Mouse (Mus musculus): Measurements from ENCODE around the gene Helt.

Gene Helt

DNA sequence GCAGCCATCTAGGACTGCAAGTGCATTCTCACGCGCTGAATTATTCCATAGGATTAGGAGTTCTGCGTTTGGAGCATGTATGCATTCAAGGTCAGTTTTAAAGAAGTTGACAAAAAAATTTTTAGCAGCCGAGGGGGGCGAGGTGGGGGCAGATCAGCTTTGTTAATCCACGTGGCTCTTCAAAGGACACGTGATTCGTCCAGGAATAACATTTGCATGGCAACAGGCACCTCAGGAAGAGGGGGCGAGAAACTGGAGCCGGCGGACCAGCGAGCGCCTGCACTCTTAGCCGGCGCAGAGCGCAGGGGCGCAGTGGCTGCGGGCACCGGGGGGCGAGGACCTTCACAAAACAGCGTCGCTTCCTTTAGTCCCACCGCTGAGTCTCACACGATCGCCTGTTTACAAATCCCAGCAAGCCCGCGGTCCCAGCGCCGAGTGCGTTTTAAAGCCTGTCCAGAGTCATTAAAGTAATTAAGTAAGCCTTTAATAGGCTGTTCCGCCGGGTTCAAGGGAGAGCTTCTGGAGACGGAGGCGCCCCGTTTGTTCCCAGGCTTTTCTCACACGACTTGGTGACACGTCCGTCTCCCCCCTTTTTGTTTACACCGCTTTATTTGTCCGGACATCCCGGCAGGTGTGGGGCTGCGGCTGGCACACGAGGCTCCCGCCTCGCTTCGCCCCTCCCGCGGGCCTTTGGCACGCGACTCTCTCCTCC, at the start of gene Helt:
Gene Helt, minus strand, starts transcription at position 491 of the 712 bp plus-strand sequence.
- DNase-seq (ENCODE audit: low read depth) = no peak

DNA sequence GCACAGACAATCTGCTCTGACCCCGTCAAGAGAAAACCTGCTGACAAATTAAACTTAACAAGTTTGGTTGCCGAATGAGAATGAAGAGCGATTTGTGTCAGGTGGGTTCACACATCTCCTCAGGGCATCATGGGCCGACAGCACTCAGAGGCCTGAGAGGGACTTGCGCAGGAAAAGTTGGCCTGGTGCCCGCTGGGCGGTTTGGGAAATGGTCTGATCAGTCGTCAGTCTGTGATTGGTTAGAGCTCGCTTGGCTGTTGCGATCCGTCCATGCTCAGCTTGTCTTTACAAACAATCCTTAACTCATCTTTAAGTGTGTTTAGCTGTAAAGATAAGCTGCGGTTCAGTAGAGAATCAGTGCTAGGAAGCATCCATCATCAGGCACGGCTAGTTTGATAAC, 47.8 kb upstream of the Helt start:
- DNase-seq (ENCODE audit: low read depth) = no peak

DNA sequence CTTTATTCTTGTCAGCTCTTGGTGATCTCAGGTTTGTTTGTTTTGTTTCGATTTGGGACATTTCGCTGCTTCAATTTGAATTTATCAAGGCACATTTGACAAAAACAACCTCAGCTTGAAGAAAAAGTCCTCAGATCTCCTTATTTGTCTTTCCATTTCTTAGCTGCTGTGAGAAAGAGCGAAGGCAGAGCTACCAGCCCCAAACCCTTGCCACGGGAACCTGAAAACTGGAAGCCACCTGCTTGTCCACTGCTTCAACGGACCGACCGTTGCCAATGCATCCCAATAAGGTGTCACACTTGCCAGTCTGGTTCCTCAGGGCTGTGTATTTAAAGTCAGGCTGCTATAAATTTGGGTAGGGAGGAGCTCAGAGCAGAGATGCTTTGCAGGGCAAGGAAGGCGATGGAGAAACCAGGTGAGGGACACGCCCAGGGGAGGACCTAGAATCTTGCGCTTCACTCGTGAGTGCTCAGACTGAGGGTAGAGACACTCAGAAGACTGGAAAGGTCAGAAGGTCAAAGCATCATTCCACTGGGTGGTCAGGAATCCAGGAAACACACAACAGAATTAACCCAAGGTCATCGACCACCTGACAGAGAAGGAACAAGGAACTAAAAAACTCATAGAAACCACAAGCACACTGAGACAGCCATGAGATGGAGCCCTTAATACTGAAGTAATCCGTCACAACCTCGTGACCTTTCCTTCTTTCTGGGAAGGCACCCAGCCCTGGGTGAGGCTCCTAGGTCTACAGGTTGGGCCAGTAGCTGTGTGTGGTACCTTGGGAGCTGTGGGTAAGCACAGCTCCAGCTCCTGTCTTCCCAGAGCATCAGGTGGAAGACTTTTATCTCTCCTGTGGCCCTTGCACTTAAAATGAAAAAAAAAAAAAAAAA, 46.2 kb upstream of the Helt start:
- no peak for DNase-seq (ENCODE audit: low read depth)

DNA sequence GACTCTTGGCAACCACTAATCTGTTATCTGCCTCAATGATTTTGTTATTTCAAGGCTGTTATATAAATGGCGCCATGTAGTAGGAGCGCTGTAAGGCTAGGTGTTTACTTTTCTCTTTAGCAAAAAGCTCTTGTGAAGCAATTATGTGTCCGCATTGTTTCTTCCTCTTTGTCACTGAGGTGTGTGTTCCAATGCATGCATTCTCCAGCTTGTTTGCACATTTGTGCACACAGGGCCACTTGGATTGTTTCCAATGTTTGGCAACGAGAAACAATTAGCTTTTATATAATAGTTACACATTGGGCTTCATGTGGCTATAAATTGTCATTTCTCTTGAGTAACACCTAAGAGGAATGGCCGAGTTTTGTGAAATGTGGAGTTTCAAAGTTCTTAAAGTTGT, 44.8 kb upstream of the Helt start:
- DNase-seq (ENCODE audit: low read depth) = no peak

DNA sequence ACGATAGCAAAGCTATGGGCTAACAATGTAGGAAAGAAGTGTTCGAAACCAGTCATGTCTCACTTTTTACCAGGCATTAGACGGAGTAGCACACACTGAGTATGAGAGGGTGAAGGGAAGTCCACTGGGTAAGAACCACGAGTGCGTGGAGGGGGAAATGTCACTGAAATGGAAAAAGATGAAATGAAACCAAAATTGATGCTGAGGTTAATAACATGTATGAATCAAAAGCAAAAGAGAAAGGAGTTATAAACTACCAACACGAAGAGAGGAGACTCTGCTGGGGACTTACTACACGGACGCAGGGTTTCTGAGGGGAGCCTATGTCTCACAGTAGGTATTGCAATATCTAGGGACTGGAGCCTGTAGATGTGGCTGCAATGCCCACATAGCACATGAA, 41.9 kb upstream of the Helt start:
- DNase-seq (ENCODE audit: low read depth) = no peak

DNA sequence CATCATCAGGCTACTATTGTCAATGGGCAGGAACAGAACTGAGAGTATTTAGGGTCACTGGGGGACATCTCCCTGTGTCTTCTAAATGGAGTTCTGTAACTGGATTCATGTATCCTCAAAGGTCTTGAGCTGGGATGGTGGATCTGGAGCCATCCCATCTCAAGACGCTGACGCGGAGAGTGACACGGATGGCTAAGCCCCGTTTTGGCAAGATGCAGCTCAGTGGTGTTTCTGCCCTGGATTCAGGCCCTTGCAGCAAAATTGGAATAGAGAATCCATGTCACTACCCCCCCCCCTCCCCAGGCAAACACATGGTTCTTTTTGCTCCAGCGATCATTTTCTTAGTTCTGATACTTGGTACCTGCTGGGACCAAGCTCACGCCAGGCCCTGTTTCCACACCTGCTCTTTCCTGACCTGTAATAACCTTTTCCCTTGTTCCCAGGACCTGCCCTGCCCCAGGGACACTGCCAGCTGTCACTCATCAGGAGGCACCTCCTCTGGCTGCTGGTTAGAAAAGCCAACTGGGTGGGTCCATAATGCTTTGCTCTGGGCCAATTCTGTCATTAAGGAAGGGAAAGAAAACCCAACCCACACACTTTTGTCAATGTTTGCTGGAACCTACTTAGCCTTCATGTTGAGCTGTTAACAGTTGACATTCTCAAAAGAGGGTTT, 38.1 kb upstream of the Helt start:
- no peak for DNase-seq (ENCODE audit: low read depth)

DNA sequence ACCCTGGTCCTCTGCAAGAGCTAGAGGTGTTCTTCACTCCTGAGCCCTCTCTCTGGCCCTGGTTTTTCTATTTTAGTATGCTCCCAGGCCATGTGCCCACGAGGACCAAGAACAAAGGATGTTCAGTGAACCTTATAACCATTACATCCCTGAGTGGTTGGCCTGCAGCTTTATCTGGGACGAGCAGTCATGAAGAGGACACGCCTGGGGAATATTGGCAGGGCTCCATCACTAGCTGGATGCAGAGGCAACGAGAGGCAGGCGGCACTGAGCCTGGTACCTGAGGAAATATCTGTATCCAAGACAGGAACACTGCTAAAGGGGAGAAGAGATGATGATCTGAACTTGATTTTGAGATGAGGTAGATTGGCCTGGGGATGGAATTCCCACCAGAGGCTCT, 37.3 kb upstream of the Helt start:
- no peak for DNase-seq (ENCODE audit: low read depth)

DNA sequence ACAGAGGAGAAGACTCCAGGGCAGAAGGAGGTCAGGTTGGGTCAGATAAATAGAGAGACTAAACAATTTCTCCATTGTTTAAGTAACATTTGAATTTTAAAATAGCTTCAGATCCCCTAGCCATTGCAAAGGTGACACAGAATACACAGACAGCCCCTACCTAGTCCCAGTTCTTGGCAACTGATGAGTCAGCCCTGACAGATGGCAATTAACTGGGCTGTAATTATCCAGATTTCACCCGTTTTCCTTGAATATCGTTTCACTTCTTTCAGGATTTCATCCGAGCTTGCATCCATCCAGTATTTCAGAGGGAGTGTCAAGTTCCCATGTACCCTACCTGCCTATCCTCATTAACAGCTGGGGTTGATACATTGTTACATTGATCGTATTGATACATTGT, 34.9 kb upstream of the Helt start:
- no peak for DNase-seq (ENCODE audit: low read depth)

DNA sequence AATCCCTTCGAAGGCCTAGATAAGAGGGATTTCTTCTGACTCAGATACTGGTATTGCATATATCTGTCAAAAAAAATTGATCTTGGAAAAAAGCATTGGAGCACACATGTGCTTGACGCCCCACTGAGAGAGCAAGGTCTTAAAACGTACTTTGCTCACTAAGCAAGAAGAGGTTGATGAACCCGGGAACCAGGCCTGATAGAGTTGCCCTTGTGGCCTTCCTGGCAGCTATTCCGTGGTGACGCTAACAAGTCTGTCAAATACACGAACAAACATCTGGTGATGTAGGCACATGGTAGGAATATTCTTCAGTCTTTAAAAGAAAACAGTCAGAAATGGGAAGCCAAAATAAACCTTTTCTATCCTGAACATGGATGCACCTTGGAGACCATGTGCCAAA, 32.8 kb upstream of the Helt start:
- no peak for DNase-seq (ENCODE audit: low read depth)

DNA sequence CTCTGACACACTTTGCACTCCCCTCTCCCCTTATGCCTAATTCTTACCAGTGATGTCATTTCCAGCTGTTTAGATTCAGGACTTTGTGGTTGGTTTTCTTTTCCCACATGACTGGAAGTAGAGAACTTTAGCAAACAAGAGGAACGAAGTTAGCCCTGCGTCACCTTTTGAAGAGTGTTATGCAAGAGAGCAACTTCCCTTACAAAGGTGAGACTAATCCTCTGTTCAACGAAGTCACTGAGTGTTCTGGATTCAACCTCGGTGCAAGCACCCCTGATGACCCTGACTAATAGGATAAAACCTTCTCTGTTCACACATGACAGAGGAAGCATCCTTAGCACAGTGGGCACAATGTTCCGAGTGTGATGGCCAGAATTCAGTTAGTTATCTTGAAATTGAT, 32.2 kb upstream of the Helt start:
- DNase-seq (ENCODE audit: low read depth) = no peak

DNA sequence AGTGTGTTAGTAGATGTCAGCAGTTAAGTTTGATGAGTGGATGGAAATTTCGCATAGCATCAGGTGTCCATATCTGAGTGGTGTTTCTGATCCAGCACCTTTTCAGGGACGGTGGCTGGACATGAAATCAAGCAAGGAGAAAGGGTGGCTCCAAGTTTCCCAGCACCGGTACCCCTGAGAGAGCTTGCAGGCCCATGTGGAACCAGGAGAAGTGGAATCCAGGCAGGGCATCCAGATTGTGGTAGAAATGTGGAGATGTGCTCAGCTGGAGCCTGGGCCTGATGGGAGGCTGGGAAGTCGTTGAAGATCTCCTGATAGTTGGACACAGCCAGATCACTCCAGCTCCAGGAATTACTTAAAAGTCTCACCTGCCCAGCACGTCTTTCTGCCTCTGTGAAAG, 30.2 kb upstream of the Helt start:
- DNase-seq (ENCODE audit: low read depth) = no peak

DNA sequence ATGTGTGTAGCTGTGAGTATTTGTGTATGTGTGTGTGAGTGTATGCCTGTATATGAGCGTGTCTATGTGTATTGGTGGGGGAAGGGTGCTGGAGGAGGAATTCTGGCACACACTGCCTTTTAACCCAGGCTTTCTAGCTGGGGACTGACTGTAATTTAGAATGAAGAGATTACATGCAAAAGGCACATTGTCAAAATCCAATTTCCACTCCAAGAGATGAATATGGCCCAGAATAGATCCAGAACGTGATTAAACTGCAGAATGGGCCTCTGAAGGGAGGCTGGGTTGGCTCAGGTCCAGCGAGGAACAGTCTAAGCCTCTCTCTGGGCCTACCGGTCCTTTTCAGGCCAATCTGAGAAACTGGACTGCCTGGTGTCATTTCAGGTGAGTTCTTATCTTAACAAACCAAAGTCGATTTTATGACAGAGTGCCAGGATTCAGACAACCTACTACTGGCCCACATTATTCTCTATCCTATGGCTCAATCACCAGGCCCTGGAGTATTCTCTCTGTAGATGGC, 29.3 kb upstream of the Helt start:
- DNase-seq (ENCODE audit: low read depth) = no peak

DNA sequence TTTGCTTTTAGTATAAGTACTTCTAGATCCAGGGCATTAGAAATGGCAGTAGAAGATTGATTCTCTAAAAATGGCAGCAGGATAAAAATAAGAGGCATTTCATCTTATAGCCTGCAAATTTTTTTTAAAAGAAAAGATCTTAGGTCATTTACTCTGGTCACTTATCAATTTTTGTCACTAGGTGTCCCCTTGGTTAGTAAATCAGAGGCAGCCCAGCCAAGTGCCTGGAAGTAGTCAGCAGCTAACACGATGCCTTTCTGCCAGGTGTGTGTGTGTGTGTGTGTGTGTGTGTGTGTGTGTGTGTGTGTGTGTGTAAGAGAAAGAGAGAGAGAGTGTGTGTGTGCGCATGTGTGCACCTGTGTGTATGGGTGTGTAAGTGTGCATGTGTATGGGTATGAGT, 28.4 kb upstream of the Helt start:
- DNase-seq (ENCODE audit: low read depth) = no peak

DNA sequence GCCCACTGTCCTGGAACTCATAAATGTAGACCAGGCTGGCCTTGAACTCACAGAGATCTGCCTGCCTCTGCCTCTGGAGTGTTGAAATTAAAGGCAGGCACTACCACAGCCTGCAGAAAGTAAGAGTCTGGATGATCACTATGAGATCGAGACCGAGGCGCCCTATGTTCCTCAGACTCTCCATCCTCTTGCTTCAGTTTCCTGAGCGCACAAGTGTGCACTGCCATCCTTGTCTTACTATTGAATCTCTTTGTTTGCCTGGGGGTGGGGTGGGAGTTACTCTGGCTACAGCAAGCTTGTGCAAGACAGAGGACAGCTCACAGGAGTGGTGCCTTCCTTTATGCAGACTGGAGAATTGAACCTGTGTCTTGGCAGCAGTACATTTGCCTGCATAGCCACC, 27.9 kb upstream of the Helt start:
- no peak for DNase-seq (ENCODE audit: low read depth)

DNA sequence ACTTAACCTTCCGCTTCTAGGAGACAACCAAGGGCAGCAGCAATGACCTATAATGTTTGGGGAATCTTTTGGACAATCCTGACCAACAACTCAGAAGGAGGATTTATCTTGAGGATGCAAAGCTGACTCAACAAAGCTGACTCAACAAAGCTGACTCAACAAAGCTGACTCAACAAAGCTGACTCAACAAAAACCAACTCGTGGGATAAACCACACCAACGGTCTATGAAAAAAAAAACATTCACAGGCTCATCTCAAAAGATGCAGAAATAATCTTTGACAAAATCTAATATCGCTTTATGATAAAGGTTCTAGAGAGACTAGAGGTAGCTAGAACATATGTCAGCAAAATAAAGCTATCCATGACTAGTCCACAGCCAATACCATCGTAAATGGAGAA, 24.3 kb upstream of the Helt start:
- no peak for DNase-seq (ENCODE audit: low read depth)

DNA sequence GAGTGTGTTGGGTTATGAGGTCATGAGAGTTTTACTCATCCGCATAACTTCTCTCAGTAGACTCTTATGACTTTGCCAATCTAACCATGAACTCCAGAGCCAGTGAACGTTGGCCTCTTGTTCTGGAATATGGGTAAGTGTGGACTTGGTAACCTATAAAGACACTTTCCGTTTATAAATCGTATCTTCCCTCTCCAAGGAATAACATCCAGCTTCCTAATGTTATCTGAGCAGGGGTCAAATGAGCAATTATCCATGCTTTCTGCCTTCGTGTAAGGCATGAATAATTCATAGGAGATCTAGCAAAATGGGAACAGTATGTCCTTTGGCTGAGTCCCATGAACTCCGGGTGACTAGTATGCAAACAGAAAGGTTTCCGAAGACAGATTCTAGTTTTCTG, 22.7 kb upstream of the Helt start:
- DNase-seq (ENCODE audit: low read depth) = no peak

DNA sequence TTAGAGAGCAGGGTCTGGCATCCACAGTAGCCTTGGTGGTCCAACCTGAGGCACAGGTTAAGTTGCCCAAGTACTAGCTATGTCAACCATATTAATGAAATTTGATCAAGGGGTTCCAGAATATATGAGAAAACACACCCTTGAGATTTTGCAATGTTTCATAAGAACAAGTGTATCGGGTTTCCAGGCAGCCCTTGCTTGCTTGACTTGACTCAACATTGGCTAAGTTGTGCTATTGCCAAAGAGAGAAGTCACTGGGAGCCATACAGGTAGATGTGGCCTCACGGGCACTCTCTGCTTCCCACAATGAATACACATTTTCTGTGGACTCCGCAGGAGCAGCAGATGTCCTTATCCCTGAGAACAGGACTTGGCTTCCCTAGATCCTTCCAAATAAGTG, 19.3 kb upstream of the Helt start:
- DNase-seq (ENCODE audit: low read depth) = no peak

DNA sequence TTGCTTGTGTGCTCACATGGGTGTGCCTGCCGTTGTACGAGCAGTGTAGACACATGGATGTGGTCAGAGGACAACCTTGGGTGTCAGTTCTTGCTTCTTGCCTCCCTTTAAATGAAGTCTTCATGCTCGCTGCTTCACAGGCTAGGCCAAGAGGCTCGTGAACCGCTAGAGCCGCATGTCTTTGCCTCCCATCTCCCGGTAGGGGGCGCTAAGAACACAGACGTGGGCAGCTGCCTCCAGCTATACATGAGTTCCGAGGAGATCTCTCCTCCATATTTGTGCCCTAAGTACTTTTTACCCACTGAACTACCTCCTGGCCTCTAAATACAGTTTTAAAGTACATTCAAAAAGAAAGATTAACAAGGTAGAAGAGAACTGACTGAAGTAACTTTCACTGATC, 16.7 kb upstream of the Helt start:
- DNase-seq (ENCODE audit: low read depth) = peak; percentile 63

DNA sequence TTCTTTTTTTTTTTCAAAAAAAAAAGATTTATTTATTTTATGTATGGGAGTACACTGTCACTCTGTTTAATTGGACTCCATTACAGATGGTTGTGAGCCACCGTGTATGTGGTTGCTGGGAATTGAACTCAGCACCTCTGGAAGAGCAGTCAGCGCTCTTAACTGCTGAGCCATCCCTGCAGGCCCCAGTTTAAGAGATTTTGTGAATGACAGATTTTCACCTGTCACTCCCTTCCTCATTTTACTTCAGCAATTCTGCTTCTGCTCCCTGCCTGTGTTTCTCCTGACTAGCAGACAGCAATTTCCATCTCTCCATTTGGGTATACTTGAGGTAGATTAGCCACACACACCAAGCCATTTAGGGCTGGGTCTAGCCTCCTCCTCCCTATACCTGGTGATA, 13.7 kb upstream of the Helt start:
- DNase-seq (ENCODE audit: low read depth) = no peak

DNA sequence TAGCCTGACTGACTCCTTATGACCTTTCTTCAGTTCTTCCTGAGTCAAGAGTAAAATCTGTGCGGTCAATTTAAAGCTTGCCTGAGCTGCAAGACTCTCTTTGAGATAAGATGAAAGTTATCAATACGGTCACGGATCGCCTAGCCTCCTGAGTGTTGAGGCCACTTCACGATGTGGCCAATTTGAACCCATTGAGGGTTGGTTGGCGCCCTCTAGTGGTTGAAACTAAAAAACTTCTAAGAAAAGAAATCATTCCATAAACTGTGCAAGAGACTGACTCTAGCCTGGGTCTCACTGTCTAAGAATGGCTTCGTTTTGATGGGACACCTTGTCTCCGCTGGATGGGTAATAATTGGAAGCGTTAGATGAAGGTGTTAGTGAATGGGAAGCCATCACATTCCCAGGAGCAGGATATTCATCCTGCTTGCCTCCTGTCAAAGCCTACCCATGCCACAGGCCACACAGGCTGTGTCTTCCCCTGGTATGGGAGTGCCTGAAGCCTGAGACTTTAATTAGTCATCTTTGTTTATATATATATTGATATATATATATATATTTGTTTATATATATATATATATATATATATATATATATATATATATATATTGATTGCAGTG, 11.4 kb upstream of the Helt start:
- peak; percentile 58 for DNase-seq (ENCODE audit: low read depth)

DNA sequence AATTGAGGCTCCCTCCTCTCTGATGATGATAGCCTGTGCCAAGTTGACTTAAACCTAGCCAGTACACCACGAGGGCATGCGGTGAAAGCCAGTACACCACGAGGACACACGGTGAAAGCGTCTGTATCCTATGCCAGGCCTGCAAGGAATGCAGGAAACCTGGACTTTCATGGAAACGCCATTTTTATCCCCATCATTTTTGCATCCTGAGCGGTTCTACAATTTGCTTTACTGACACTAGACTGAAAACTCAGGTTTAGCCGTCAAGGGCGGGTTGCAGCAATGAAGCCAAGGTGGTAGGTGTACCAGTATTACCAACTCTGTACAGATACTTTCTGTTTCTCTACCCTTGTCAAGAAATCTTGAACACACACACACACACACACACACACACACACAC, 7.7 kb upstream of the Helt start:
- DNase-seq (ENCODE audit: low read depth) = no peak

DNA sequence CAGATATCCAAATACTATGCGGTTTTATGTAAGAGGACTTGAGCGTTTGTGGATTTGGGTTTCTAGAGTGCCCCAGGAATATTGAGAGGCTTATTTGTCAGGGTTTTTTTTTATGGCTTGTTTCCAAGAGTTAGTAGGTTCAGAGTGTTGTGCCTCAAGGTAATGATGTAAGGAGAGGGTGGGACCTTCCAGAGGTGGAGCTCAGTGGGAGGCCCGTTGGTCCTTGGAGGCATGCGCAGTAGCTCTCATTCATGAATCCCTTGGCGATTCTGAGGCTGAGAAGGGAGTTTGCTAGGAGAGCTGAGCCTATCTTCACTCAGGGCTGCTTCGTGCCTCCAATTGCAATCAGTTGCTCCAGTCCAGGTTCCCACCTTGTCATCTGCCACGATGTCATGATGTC, 4.4 kb upstream of the Helt start:
- DNase-seq (ENCODE audit: low read depth) = no peak

Measured in naive thymus-derived CD4-positive, alpha-beta T cell, adult 2 months (primary cell).